Mouse (Mus musculus): ENCODE data around the gene Tcp1. TPM values are rescaled to one million over a fixed set of nuclear protein-coding genes. Genes with fewer than 3 reads are reported as not detected.

Gene Tcp1
- polyA plus RNA-seq (2011; ENCODE audit: insufficient read depth, insufficient read length, low replicate concordance, missing spikeins): 120 and 188 TPM in 2 replicates

- WGBS: 1% methylated on average over 18 of the region's 18 CpGs
- H3K4me3 ChIP-seq (replicated peaks; ENCODE audit: control insufficient read depth, low read depth, low read length): peak within 1 kb of the TSS; percentile 94
- no peak for TF ChIP-seq POLR2A (IDR thresholded peaks at IDR 0.05; ENCODE audit: borderline replicate concordance, control insufficient read depth, low read depth, low read length)
- no peak for TF ChIP-seq CTCF (IDR thresholded peaks at IDR 0.05; ENCODE audit: control insufficient read depth, insufficient read depth, low read length)
Measured at GRCm38 (mm10) chr17:12915488-12915880, at the start of gene Tcp1. Gene Tcp1 (plus strand): TSS chr17:12915701.

GRCm38 (mm10) chr17:12866853-12867252, 48.6 kb upstream of the Tcp1 start:
- Histone ChIP-seq H3K4me3 (replicated peaks; ENCODE audit: control insufficient read depth, low read depth, low read length) (no peak overlapping the region), H3K27ac (ENCODE audit: control insufficient read depth, insufficient read depth, low read depth, low read length, poor library complexity) (no peak overlapping the region), H3K4me1 (ENCODE audit: control insufficient read depth, insufficient read depth, low read length) (no peaks in the 10 kb centered on the region)
- no peak for TF ChIP-seq POLR2A (IDR thresholded peaks at IDR 0.05; ENCODE audit: borderline replicate concordance, control insufficient read depth, low read depth, low read length)
- no peak for TF ChIP-seq CTCF (IDR thresholded peaks at IDR 0.05; ENCODE audit: control insufficient read depth, insufficient read depth, low read length)
- 79% methylated on average over 10 of the region's 10 CpGs for WGBS

More at GRCm38 (mm10) chr17:12915488-12915880, at the start of gene Tcp1:
- Histone ChIP-seq H3K4me1 (ENCODE audit: control insufficient read depth, insufficient read depth, low read length) (no peaks in the 10 kb centered on the region), H3K27ac (ENCODE audit: control insufficient read depth, insufficient read depth, low read depth, low read length, poor library complexity) (peak within 1 kb of the TSS; percentile 82)

DNA sequence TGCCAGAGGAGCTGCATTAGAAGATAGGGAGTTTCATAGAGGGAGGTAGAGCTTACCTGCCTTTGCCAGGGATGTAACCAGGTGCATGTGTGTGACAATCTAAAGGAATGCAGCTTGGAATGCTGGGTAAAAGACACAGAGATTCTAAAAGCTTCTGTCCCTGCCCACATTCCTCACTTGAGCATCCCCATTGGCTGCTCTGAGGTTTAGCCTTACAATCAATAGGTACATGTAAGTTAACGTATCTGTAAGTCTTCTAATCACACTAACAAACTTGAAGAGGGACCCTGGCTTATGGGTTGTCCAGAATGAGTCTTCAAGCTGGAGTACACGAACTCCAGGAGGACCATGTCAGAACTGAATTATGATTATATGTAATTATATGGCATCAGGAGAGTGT, 47.5 kb upstream of the Tcp1 start, which contains the start of gene Mas1:
Gene Mas1 (minus strand): TSS at position 101 of the 400 bp plus-strand sequence.
- Histone ChIP-seq H3K27ac (ENCODE audit: control insufficient read depth, insufficient read depth, low read depth, low read length, poor library complexity) (no peak within 1 kb of the TSS), H3K4me3 (replicated peaks; ENCODE audit: control insufficient read depth, low read depth, low read length) (no peak within 1 kb of the TSS), H3K4me1 (ENCODE audit: control insufficient read depth, insufficient read depth, low read length) (no peaks in the 10 kb centered on the region)
- no peak for TF ChIP-seq CTCF (IDR thresholded peaks at IDR 0.05; ENCODE audit: control insufficient read depth, insufficient read depth, low read length)
- WGBS: 56% methylated on average over 2 of the region's 2 CpGs

GRCm38 (mm10) chr17:12868640-12869039, 46.9 kb upstream of the Tcp1 start:
- Histone ChIP-seq H3K4me1 (ENCODE audit: control insufficient read depth, insufficient read depth, low read length) (no peaks in the 10 kb centered on the region), H3K4me3 (replicated peaks; ENCODE audit: control insufficient read depth, low read depth, low read length) (no peak overlapping the region), H3K27ac (ENCODE audit: control insufficient read depth, insufficient read depth, low read depth, low read length, poor library complexity) (no peak overlapping the region)
- WGBS: 30% methylated on average over 4 of the region's 4 CpGs
- TF ChIP-seq CTCF (IDR thresholded peaks at IDR 0.05; ENCODE audit: control insufficient read depth, insufficient read depth, low read length) (no peak), POLR2A (IDR thresholded peaks at IDR 0.05; ENCODE audit: borderline replicate concordance, control insufficient read depth, low read depth, low read length) (no peak)

DNA sequence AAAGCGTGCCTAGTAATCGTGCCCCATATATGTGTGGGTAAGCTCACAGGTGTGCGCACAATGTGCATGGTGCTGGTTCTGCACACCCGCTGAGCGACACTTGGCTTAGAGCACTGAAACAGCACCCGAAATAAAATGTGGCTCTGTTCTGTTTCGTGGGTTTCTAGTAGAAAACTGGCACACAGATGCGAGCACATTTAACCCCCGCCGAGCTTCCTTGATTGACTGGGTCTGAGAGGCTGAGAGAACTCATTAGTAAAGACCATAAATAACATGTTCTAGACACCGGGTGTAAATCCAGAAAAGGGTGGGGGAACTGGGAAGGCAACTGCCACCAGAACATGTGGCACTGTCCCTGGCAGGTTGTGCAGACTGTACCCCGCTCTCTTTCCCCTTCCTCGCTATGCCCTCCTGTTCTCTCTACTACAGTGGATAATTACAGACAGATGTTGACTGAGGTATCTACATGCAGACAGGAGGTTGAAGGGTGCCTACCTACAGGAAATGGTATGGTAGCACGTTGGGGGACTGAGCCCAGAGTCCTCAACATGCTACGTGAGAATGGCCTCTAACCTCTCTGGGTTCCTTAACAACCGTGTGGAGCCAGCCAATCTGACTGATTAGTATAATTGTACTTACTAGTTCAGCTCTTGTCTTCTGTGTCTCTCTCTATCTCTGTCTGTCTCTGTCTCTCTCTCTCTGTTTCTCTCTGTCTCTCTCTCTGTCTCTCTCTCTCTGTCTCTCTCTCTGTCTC, 43.0 kb upstream of the Tcp1 start:
- Histone ChIP-seq H3K4me3 (replicated peaks; ENCODE audit: control insufficient read depth, low read depth, low read length) (no peak overlapping the region), H3K4me1 (ENCODE audit: control insufficient read depth, insufficient read depth, low read length) (no peaks in the 10 kb centered on the region), H3K27ac (ENCODE audit: control insufficient read depth, insufficient read depth, low read depth, low read length, poor library complexity) (no peak overlapping the region; the same call in 1 of the 2 replicates)
- WGBS: 14% methylated on average over 16 of the region's 16 CpGs
- TF ChIP-seq CTCF (IDR thresholded peaks at IDR 0.05; ENCODE audit: control insufficient read depth, insufficient read depth, low read length): no peak
- TF ChIP-seq POLR2A (IDR thresholded peaks at IDR 0.05; ENCODE audit: borderline replicate concordance, control insufficient read depth, low read depth, low read length): no peak

DNA sequence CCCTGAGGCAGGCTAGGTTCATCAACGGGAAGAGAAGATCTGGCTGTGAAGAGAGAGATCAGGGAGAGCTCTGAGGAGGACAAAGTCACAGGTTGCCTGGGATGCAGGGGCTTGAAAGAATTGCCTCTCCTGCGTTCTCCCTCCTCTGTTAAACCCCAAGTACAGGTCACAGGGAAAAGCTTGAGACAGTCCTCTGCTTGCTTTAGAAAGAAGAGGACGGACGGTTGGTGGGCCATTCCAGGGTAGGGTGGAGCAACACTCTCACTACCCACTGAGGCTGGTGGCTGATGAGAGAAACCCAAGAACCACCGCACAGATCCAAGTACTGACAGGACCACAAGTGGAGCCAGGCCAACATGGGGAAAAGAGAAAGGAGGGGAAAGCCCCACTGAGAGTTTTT, 39.8 kb upstream of the Tcp1 start, which contains the start of gene Mrgprh:
Gene Mrgprh (plus strand): TSS at position 301 of the 400 bp plus-strand sequence.
- TF ChIP-seq CTCF (IDR thresholded peaks at IDR 0.05; ENCODE audit: control insufficient read depth, insufficient read depth, low read length): no peak
- TF ChIP-seq POLR2A (IDR thresholded peaks at IDR 0.05; ENCODE audit: borderline replicate concordance, control insufficient read depth, low read depth, low read length): no peak
- Histone ChIP-seq H3K27ac (ENCODE audit: control insufficient read depth, insufficient read depth, low read depth, low read length, poor library complexity) (no peak within 1 kb of the TSS), H3K4me1 (ENCODE audit: control insufficient read depth, insufficient read depth, low read length) (no peaks in the 10 kb centered on the region), H3K4me3 (replicated peaks; ENCODE audit: control insufficient read depth, low read depth, low read length) (no peak within 1 kb of the TSS)
- WGBS: 53% methylated on average over 5 of the region's 5 CpGs

- WGBS: 2% methylated on average over 14 of the region's 14 CpGs
- no peak overlapping the region for H3K4me3 ChIP-seq (replicated peaks; ENCODE audit: control insufficient read depth, low read depth, low read length)
- H3K27ac ChIP-seq (ENCODE audit: control insufficient read depth, insufficient read depth, low read depth, low read length, poor library complexity): no peak overlapping the region
- TF ChIP-seq CTCF (IDR thresholded peaks at IDR 0.05; ENCODE audit: control insufficient read depth, insufficient read depth, low read length) (peak; percentile 61), POLR2A (IDR thresholded peaks at IDR 0.05; ENCODE audit: borderline replicate concordance, control insufficient read depth, low read depth, low read length) (no peak)
- H3K4me1 ChIP-seq (ENCODE audit: control insufficient read depth, insufficient read depth, low read length): no peaks in the 10 kb centered on the region
Measured at GRCm38 (mm10) chr17:12880178-12880577, 35.3 kb upstream of the Tcp1 start.

DNA sequence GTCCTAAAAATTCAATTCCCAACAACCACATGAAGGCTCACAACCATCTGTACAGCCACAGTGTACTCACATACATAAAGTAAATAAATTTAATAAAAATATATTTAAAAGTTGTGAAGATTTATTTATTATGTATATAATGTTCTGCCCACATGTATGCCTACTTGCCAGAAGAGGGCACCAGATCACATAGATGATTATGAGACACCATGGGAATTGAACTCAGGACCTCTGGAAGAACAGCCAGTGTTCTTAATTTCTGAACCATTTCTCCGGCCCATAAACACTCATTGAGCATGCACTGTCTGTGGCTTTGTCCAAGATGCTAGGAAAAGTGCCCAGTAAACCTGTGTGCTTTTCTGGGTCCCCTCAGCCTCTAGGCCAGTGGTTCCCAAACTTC, 34.3 kb upstream of the Tcp1 start:
- Histone ChIP-seq H3K4me3 (replicated peaks; ENCODE audit: control insufficient read depth, low read depth, low read length) (no peak overlapping the region), H3K4me1 (ENCODE audit: control insufficient read depth, insufficient read depth, low read length) (no peaks in the 10 kb centered on the region), H3K27ac (ENCODE audit: control insufficient read depth, insufficient read depth, low read depth, low read length, poor library complexity) (no peak overlapping the region)
- 80% methylated on average over 1 of the region's 1 CpGs for WGBS
- no peak for TF ChIP-seq CTCF (IDR thresholded peaks at IDR 0.05; ENCODE audit: control insufficient read depth, insufficient read depth, low read length)
- TF ChIP-seq POLR2A (IDR thresholded peaks at IDR 0.05; ENCODE audit: borderline replicate concordance, control insufficient read depth, low read depth, low read length): no peak
